Mouse (Mus musculus) large intestine, adult 2 months (tissue): Measurements from ENCODE around the gene Rfxank. TPM values are rescaled to one million over a fixed set of nuclear protein-coding genes. Genes with fewer than 3 reads are reported as not detected.

ENCODE experiments used
- DNase-seq: peaks from one replicate; pipeline ENCODE4 v3.0.0-alpha.2; 2012; ENCODE audit warnings: low read depth, low spot score
- WGBS: fragments of 180-500 bp; shearing (Covaris S2); methylation state at CpG from one replicate; pipeline ENCODE4 v1.1.7; 2018; 5-methylcytosine and 5-hydroxymethylcytosine counted together
- polyA plus RNA-seq: library from polyadenylated mRNA; depleted of rRNA; stranded (reverse); fragments of >200 nt; gene quantifications from 2 replicates; pipeline ENCODE4 v1.2.3, GENCODE M21; 2012

Rfxank gene
- polyA plus RNA-seq, 1 experiment = 22.5 TPM

DNA sequence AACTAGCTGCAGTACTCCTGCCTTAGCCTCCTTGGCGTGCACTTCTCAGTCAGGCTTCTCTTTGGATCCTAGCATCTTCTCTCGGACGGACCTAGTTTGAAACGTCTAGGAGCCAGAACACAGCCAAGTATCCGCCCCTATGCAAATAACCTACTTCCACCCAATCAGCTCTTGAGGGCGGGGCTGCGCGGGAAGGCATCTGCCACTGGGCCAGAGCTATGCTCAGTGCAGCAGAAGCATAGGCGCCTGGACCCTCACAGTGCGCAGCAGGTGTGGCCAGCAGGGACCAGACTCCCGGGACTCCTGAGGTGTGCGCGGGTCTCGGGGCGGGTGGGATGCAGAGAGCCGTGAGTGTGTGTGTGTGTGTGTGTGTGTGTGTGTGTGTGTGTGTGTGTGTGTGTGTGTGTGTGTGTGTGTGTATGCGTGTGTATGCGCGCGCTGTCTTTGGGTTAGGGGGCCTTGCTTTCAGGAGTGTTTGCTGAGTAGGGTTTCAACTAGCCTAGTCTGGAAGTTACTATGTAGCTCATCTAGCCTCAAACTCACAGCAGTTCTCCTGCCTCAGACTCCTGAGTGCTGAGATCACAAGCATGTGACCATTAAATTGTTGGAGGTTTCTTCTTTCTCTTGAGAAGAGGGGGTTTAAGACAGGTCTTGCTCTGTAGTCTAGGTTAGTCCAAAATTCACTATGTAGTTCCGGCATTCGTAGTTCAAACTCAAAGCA lies 13.7 kb upstream of the Rfxank start:
- DNase-seq = peak; percentile 51
- 11% methylated on average over 22 of the region's 22 CpGs for WGBS

DNA sequence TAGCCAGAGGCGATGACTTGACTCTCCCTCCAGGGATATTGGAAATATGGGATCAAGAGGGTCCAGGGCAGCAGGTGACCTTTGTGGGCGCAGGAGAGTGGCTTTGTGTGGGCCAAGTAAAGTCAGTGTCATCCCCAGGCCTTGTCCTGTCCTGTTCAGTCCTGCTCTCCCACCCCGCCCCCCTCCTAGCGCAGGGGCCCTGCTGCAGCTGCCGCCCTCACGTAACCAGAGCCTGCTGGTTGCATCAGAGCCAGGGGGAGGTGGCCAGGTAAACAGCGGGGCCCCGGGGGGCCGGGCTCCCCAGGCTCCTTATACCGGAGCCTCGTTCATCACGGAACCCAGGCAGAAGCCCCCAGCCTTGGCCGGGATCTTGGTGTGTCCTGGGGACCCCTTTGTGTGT lies 11.2 kb upstream of the Rfxank start:
- DNase-seq = no peak
- 20% methylated on average over 13 of the region's 13 CpGs for WGBS

DNA sequence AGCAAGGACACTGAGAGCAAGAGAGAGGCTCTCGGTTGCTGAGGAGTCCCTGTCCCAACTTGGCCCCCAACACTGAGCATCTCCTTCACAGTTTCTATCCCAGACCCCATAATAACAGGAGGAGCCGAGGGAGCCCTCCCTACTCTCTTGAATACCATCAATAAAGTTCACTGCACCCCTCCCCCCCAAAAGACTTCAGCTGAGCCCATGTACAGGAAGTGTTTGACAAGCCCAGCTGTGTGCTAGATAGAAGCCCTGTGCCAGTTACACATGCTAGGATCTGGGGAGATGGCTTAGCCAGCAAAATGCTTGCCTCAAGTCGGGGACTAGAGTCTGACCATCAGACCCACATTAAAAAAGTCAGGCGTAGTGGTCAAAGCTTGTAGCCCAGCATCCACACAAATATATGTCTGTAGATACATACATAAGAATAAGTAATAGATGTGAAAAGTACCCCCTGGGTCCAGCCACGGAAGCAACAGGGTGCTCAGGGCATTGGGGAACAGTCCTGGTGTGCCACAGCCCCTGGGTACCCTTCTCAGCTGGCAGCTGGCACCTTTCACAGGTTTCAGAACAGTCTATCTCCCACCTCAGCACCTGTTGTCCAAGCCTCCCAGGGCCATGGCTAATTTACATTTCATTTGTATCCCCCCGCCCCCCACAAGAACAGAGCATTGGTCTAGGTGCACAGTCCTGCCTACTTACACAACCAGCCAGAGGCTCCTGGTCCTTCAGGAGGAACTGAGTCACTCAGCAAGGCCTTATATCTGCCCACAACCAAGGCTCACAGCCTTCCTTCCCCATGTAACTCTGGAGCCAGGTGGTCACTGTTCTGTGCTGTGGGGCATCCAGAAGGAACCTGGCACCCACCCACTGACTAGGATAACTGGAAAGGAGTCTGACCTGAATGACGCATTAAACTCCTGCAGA lies 9.0 kb upstream of the Rfxank start:
- no peak for DNase-seq
- 77% methylated on average over 7 of the region's 7 CpGs for WGBS

DNA sequence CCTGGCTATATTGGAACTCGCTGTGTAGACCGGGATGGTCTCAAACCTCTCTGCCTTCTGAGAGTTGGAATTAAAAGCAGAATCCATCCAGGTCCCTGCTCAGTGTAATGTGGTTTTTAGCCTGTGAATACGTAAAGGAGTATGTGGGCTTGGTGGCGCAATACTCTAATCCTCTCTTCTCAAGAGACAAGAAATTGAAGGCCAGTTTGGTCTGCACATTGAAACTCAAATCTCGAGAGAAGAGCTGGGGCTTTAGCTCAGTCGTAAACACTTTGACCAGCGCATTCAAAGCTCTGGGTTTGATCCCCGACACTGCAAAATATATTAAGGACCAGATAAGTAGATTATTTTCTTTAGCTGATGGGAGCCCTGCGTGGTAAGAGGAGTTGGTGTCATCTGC lies 1.0 kb upstream of the Rfxank start:
- 2% methylated on average over 9 of the region's 9 CpGs for WGBS
- no peak for DNase-seq

DNA sequence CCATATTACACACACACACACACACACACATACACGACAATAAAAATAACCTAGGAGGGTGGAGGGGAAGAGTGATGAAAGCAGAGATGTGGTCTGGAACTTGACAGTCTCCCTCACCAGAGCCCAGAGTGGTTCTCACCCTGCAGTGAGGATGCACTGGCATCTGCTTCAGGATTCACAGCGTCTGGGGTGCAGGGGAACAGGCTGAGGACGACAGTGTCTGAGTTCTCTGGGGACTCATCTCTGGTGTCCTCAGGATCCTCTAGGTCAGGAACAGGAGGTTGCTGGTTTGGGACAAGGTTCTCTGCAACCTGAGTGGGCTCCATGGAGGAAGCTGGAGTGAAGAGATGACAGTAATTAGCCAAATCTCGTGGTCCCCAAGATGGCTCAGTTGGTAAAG lies 1.1 kb downstream of the Rfxank start:
- no peak for DNase-seq
- 71% methylated on average over 4 of the region's 4 CpGs for WGBS

DNA sequence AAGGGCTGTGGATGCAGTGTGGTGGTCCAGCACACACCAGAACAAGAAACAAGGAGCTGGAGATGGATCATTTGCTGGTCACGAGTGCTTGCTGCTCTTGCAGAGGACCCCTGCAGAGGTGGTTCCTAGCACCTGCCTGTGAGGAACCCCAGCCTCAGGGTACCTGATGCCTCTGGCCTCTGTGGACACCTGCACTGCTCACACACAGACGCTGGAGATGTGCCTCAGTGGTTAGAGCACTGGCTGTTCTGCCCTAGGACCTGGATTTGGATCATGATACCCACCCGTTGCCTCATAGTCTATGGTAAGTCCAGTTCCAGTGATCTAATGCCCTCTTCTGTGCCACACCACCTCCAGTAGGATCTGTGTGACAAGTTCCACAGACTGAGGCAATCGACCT lies 2.4 kb downstream of the Rfxank start:
- no peak for DNase-seq
- 86% methylated on average over 4 of the region's 4 CpGs for WGBS

DNA sequence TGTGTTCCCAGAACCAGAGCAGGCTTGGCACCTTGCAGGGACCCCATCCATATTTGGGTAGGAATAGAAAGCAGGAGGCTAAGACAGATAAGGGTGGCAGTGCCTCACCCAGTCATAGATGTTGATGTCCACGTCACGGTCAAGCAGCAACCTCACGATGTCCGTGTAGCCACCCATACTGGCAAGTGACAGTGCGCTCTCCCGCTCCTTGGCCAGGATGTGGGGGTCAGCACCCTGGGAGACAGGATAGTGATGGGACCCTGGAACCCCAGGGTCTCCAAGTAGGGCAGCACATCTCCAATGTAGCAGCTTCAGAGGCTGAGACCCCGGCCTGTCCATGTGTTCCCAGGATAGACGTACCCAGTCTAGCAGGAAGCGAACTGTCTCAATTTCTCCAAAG lies 4.0 kb downstream of the Rfxank start:
- WGBS = 95% methylated on average over 9 of the region's 9 CpGs
- no peak for DNase-seq

DNA sequence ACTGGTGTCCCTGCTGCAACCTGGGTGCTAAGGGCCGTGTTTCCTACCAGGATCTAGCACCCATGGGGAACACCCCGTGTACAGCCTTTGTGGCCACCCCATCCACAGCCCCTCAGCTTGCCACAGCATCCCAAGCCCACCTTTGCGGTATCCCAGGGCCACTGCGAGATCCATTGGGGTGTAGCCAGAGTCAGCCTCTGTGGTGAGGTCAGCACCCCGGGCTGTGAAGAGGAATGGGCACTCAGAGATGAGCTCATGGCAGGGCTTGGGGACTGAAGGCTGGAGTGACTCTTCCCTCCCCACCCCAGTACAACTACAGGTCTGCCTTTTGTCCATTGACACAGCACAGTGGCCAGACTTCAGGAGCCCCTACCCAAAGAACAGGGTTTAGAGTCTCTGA lies 4.9 kb downstream of the Rfxank start:
- WGBS = 90% methylated on average over 5 of the region's 5 CpGs
- DNase-seq = no peak

DNA sequence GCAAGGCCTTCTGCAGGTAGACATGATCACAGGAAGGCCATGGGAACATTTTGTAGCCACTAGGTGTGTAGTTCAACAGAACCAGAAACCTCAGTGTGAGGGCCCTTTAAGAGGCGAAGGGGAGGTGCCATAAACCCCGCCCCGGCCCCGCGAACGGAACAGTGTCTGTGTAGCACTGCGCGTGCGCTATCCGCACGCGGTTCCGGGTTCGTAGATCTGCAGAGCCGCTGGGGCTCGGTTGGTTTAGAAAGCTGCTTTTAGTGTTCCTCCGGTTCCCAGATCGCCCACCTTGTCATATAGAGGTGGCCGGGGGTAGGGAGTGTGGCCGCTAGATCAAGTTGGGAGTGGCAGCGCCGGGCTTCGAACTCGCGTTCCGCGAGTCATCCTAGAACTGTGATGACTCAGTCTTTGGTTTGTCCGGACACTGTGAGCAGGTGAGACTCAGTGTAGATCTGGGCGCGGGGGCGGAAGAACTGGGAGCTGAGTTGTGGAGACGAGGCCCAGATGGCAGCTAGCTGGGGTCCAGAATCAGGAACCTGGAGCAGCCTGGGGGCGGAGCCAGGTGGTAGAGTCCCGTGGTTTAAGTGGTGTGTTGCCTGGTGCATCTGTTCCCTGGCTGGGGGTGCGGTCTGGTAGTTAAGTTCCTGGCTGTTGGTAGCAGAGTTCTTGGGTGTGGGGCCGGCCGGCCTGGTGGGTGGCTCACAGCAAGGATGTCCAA lies 7.6 kb downstream of the Rfxank start, which contains the start of gene Nr2c2ap:
Gene Nr2c2ap (plus strand): TSS at position 168 of the 718 bp plus-strand sequence.
- DNase-seq = peak; percentile 76
- WGBS = 1% methylated on average over 37 of the region's 37 CpGs

DNA sequence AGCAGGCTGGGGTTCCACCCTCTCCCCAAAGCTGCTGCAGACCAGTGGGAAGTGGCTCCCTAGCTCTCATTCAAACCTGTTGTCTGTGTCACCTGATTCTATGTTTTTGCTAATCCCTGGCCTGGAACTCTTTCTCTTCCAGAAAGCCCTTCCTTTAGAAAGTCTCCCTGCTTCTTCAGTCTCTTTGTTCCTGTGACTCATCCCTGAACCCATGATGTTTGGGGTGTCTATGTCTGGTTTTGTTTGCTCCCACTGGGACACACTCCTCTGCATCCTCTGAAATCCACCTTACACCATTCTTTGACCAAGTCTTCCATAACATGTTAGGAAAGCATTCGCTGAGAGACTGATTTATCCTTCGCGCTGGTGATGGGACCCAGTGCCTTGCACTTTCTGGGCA lies 8.9 kb downstream of the Rfxank start:
- no peak for DNase-seq
- WGBS = 90% methylated on average over 3 of the region's 3 CpGs

DNA sequence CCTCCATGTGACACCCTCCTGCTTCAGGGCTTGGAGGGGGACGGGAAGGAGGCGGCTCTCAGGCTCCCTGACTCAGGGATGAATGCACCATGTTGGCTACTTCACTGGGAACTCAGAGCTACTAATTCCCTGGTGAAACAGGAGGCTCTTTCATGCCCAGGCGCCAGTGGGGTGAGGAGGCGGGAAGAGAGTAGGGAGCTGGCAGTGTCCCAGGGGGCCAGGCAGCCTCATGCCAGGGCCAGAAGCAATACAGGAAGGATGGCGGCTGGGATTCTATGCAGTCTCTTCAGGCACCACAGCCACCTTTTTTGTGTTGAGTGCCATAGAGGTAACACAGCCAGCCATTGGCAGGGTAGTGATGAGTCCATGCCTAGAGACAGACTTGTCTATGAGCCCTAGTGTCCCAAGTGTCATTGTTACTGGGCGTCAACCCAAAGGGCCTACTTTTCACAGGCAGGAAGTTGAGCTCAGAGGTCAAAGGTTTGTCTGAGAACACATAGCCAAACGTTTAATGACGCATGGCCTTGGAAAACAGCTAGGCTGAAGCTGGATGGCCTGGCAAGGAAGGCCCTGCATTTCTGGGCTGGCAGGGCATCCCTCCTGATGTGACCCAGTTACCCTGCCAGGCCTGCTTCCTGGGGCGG lies 9.5 kb downstream of the Rfxank start:
- WGBS = 37% methylated on average over 9 of the region's 9 CpGs
- peak; percentile 76 for DNase-seq

DNA sequence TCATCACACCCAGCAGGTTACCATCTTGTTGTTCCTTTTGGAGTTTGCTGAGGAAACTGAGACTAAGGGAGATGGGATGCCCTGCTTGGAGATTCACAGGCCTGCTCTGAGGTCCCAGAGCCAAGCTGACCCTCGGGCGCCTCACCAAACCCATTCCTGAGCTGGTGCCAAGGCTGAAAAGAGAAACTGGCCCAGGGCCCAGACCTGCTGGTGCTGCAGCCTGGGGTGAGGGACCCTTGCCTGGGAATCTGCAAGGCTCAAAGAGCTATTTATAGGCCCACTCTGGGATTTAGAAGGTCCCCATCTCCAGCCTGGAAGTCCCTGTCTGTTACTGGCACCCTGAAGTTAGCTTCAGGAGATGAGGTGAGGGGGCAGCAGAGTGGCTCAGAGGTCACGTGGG lies 10.5 kb downstream of the Rfxank start:
- DNase-seq = no peak
- 51% methylated on average over 3 of the region's 3 CpGs for WGBS

DNA sequence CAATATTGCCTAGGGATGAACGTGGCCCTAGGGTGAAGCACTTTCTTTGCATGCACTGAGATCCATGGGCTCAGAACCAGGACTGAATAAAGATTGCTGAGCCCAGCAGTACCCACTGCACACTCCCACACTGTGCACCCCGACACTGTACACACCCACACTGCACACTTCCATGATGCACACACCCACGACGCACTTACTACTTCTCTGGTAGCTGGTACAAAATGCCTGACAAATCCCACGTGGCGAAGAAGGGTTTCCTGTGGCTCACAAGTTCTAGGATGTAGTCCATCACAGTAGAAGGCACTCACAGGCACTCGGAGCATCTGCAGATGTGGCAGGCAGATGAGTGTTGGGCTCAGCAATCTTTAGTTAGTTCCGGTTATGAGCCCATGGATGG lies 14.0 kb downstream of the Rfxank start:
- DNase-seq = no peak
- WGBS = 58% methylated on average over 8 of the region's 8 CpGs

DNA sequence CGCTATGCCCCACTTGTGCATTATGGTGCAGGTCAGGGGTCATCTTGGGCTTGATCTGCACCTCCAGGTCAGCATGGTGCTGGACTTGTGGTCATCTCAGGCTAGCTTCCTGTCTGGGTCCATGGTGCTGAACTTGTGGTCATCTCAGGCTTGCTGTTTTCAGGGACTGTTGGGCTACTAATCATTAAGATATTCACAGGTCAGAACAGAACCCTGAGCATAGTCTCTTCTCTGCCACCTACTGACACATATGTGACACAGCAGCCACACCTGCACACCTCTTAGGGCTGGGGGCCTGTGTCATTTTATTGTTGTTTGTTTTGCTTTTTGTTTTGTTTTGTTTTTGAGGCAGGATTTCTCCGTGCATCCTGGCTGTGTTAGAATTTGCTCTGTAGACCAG lies 16.1 kb downstream of the Rfxank start:
- WGBS = 48% methylated on average over 2 of the region's 2 CpGs
- no peak for DNase-seq

DNA sequence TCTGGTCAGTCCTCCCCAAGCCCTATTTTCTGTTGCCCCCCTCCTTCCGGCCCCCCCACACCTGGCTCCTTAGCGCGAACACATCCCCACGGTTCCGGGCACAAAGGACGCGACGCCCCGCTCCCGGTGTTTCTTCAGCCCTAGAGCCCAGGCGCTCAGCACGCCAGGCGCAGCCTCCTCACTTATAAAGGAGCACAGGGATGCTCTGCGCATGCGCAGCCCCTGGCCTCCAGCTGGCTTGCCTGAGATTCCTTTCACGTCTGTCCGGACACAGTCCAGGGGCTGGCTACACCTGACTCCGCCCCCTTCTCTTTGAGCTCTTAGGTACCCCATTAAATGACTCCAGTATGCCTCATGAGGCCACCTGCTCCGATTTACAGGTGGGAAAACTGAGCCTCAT lies 18.3 kb downstream of the Rfxank start, which contains the start of gene Ncan:
Gene Ncan (minus strand): TSS at position 207 of the 400 bp plus-strand sequence.
- DNase-seq = no peak

DNA sequence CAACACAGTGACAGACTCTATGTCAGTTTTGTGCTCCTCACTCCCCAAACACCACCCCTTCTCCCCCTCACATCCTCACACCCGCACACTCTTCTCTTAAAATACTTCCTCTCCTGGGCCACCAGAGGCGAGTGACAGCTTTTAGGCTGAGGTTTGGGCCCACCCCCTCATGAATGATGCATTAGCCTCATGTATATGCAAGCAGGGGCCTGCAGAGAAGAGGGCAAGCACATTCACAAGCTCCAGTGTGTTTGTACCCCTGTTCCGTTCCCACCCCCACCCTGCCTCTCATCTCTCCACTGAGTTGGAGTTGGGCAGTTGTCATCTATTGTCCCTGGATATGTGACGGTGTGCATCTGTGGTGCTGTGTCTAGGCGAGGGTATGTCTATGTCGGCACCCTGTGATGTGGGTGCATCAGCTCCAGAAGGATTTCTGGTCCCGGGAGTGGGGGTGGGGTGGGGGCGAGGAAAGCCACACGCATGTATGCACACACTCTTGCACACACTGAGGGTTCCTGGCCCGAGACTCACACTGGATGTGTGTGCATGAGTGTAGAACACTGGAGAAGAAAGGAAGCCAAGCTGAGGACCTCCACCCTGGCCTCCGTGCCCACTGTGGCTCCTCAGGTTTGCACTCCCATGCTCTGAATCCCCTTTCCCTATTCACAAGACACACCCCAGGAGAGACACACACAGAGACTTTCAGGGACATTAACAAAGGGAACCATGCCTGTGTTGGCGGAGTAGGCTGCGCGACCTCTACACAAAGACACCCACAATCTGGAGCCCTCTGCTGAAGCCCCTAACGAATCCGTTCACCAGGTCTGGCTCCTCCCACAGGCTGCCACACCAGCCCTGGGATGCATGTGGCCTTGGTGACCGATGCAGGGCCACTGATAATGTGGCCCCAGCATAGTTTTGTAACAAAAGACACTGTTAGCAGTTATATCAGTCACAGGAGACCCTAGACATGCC lies 19.9 kb downstream of the Rfxank start:
- no peak for DNase-seq
- 21% methylated on average over 17 of the region's 17 CpGs for WGBS

More for the DNA sequence above, 18.3 kb downstream of the Rfxank start, which contains the start of gene Ncan:
- 4% methylated on average over 19 of the region's 19 CpGs for WGBS

DNA sequence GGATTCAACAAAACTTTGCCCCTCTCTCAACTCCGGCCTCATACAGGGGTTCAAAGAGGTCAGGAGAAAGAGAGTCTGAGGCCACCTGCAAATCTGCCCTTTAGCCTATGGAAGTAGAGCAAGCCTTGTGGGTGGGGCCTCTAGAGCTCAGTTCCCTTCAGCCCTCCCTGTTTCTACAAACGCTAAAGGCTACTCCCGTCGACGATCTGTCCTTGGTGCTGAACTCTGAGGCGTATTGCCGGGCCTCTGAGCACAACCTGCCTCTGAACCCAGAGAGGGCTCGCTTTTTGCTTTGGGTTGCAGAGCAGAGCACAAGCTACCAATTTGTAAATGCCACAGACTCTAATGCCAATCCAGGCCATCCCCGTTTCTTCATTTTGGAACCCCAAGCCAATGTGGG lies 21.3 kb downstream of the Rfxank start:
- no peak for DNase-seq
- 7% methylated on average over 9 of the region's 9 CpGs for WGBS

DNA sequence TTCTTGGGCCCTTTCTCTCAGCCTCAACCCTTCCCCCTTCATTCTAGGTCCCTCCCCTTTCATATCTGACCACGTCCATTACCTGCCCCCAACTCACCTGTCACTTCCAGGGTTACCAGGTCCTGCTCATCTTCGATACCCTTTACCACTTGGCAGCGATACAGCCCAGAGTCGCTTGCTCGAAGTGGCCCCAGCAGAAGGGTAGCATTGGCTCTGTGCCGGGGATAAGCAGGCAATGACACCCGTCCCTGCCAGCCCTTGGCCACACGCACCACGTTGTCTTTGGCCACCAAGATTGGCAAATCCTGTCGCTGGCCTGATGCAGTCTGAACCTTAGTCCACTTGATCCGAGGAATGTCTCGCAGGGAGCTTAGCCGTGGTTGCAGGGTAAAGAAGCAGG lies 24.1 kb downstream of the Rfxank start:
- WGBS = 61% methylated on average over 13 of the region's 13 CpGs

DNA sequence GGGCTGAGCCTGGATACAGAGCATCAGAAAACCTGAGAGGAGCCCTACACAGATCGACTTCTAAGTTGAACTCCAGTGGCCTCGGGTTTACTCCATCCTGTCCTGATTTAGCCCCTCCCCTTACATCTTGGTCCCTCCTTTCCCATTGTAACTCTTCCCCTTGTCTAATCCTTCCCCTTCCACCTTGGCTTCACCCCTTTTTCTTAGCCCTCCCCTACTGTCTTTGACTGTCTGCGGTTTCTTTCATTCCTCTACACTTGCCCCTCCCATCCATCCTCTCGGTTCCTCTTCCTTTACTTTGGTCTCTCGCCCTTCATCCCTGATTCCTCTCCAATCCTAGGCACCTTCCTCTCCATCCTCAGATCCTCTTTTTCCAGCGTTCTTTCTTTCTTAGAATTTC lies 24.5 kb downstream of the Rfxank start:
- no peak for DNase-seq
- 19% methylated on average over 6 of the region's 6 CpGs for WGBS

More for the DNA sequence above, 24.1 kb downstream of the Rfxank start:
- no peak for DNase-seq
